Mouse (Mus musculus): Measurements from ENCODE around the gene Gpr183. TPM values are rescaled to one million over a fixed set of nuclear protein-coding genes. Genes with fewer than 3 reads are reported as not detected.

The Gpr183 gene
- polyA plus RNA-seq (2012; rRNA removed): 0.44 and 0.52 TPM in 2 replicates

- DNase-seq (ENCODE audit: low read depth): no peak
- TF ChIP-seq CTCF (IDR thresholded peaks at IDR 0.05; ENCODE audit: borderline replicate concordance, extremely low read depth, insufficient read depth, insufficient read length) (no peak), POLR2A (IDR thresholded peaks at IDR 0.05; ENCODE audit: borderline replicate concordance, extremely low read depth, insufficient read depth, insufficient read length, poor library complexity, severe bottlenecking) (no peak)
Observed at GRCm38 (mm10) chr14:121964990-121965389, at the start of gene Gpr183. TSS of gene Gpr183 (minus strand) at chr14:121965195.

GRCm38 (mm10) chr14:122013417-122013951 is 48.5 kb upstream of the Gpr183 start:
- DNase-seq (ENCODE audit: low read depth): no peak
- TF ChIP-seq POLR2A (IDR thresholded peaks at IDR 0.05; ENCODE audit: borderline replicate concordance, extremely low read depth, insufficient read depth, insufficient read length, poor library complexity, severe bottlenecking) (no peak), CTCF (IDR thresholded peaks at IDR 0.05; ENCODE audit: borderline replicate concordance, extremely low read depth, insufficient read depth, insufficient read length) (no peak)

- TF ChIP-seq CTCF (IDR thresholded peaks at IDR 0.05; ENCODE audit: borderline replicate concordance, extremely low read depth, insufficient read depth, insufficient read length) (no peak), POLR2A (IDR thresholded peaks at IDR 0.05; ENCODE audit: borderline replicate concordance, extremely low read depth, insufficient read depth, insufficient read length, poor library complexity, severe bottlenecking) (no peak)
- DNase-seq (ENCODE audit: low read depth): no peak
Observed at GRCm38 (mm10) chr14:122012814-122013213, 47.8 kb upstream of the Gpr183 start.

GRCm38 (mm10) chr14:122012193-122012592 is 47.2 kb upstream of the Gpr183 start:
- DNase-seq (ENCODE audit: low read depth): no peak
- TF ChIP-seq CTCF (IDR thresholded peaks at IDR 0.05; ENCODE audit: borderline replicate concordance, extremely low read depth, insufficient read depth, insufficient read length): no peak
- no peak for TF ChIP-seq POLR2A (IDR thresholded peaks at IDR 0.05; ENCODE audit: borderline replicate concordance, extremely low read depth, insufficient read depth, insufficient read length, poor library complexity, severe bottlenecking)

- no peak for DNase-seq (ENCODE audit: low read depth)
- no peak for TF ChIP-seq POLR2A (IDR thresholded peaks at IDR 0.05; ENCODE audit: borderline replicate concordance, extremely low read depth, insufficient read depth, insufficient read length, poor library complexity, severe bottlenecking)
- no peak for TF ChIP-seq CTCF (IDR thresholded peaks at IDR 0.05; ENCODE audit: borderline replicate concordance, extremely low read depth, insufficient read depth, insufficient read length)
Observed at GRCm38 (mm10) chr14:122011768-122012167, 46.8 kb upstream of the Gpr183 start.

- TF ChIP-seq CTCF (IDR thresholded peaks at IDR 0.05; ENCODE audit: borderline replicate concordance, extremely low read depth, insufficient read depth, insufficient read length): no peak
- no peak for TF ChIP-seq POLR2A (IDR thresholded peaks at IDR 0.05; ENCODE audit: borderline replicate concordance, extremely low read depth, insufficient read depth, insufficient read length, poor library complexity, severe bottlenecking)
- peak; percentile 3 for DNase-seq (ENCODE audit: low read depth)
Observed at GRCm38 (mm10) chr14:122010301-122010700, 45.3 kb upstream of the Gpr183 start.

GRCm38 (mm10) chr14:122009502-122009901 is 44.5 kb upstream of the Gpr183 start:
- no peak for DNase-seq (ENCODE audit: low read depth)
- TF ChIP-seq POLR2A (IDR thresholded peaks at IDR 0.05; ENCODE audit: borderline replicate concordance, extremely low read depth, insufficient read depth, insufficient read length, poor library complexity, severe bottlenecking) (no peak), CTCF (IDR thresholded peaks at IDR 0.05; ENCODE audit: borderline replicate concordance, extremely low read depth, insufficient read depth, insufficient read length) (no peak)

- TF ChIP-seq POLR2A (IDR thresholded peaks at IDR 0.05; ENCODE audit: borderline replicate concordance, extremely low read depth, insufficient read depth, insufficient read length, poor library complexity, severe bottlenecking): no peak
- TF ChIP-seq CTCF (IDR thresholded peaks at IDR 0.05; ENCODE audit: borderline replicate concordance, extremely low read depth, insufficient read depth, insufficient read length): no peak
- no peak for DNase-seq (ENCODE audit: low read depth)
Observed at GRCm38 (mm10) chr14:122008261-122008660, 43.3 kb upstream of the Gpr183 start.

- DNase-seq (ENCODE audit: low read depth): no peak
- TF ChIP-seq CTCF (IDR thresholded peaks at IDR 0.05; ENCODE audit: borderline replicate concordance, extremely low read depth, insufficient read depth, insufficient read length) (no peak), POLR2A (IDR thresholded peaks at IDR 0.05; ENCODE audit: borderline replicate concordance, extremely low read depth, insufficient read depth, insufficient read length, poor library complexity, severe bottlenecking) (no peak)
Observed at GRCm38 (mm10) chr14:122003812-122004211, 38.8 kb upstream of the Gpr183 start.

GRCm38 (mm10) chr14:122002224-122002623 is 37.2 kb upstream of the Gpr183 start:
- TF ChIP-seq POLR2A (IDR thresholded peaks at IDR 0.05; ENCODE audit: borderline replicate concordance, extremely low read depth, insufficient read depth, insufficient read length, poor library complexity, severe bottlenecking): no peak
- TF ChIP-seq CTCF (IDR thresholded peaks at IDR 0.05; ENCODE audit: borderline replicate concordance, extremely low read depth, insufficient read depth, insufficient read length): no peak
- no peak for DNase-seq (ENCODE audit: low read depth)

GRCm38 (mm10) chr14:122000346-122001105 is 35.5 kb upstream of the Gpr183 start:
- TF ChIP-seq POLR2A (IDR thresholded peaks at IDR 0.05; ENCODE audit: borderline replicate concordance, extremely low read depth, insufficient read depth, insufficient read length, poor library complexity, severe bottlenecking) (no peak), CTCF (IDR thresholded peaks at IDR 0.05; ENCODE audit: borderline replicate concordance, extremely low read depth, insufficient read depth, insufficient read length) (no peak)
- DNase-seq (ENCODE audit: low read depth): peak; percentile 29

GRCm38 (mm10) chr14:121999455-121999854 is 34.5 kb upstream of the Gpr183 start:
- TF ChIP-seq CTCF (IDR thresholded peaks at IDR 0.05; ENCODE audit: borderline replicate concordance, extremely low read depth, insufficient read depth, insufficient read length): no peak
- no peak for TF ChIP-seq POLR2A (IDR thresholded peaks at IDR 0.05; ENCODE audit: borderline replicate concordance, extremely low read depth, insufficient read depth, insufficient read length, poor library complexity, severe bottlenecking)
- DNase-seq (ENCODE audit: low read depth): peak; percentile 26

Measured in brain, embryonic 14.5 days (tissue).